Mouse (Mus musculus) cerebellum, adult (tissue): ENCODE results near the gene Clstn1.
A peak's percentile ranks its signal among the peaks of the same experiment; 100 is the strongest.

Experiments
- ATAC-seq: cut with Nextera tagmentation; 2 replicates; pipeline ENCODE4 v1.9.2; 2017; ENCODE audit warnings: mild to moderate bottlenecking, moderate library complexity, mixed read lengths; ENCODE audit not compliant: insufficient number of reproducible peaks, low FRiP score, low TSS enrichment

Clstn1 gene

DNA sequence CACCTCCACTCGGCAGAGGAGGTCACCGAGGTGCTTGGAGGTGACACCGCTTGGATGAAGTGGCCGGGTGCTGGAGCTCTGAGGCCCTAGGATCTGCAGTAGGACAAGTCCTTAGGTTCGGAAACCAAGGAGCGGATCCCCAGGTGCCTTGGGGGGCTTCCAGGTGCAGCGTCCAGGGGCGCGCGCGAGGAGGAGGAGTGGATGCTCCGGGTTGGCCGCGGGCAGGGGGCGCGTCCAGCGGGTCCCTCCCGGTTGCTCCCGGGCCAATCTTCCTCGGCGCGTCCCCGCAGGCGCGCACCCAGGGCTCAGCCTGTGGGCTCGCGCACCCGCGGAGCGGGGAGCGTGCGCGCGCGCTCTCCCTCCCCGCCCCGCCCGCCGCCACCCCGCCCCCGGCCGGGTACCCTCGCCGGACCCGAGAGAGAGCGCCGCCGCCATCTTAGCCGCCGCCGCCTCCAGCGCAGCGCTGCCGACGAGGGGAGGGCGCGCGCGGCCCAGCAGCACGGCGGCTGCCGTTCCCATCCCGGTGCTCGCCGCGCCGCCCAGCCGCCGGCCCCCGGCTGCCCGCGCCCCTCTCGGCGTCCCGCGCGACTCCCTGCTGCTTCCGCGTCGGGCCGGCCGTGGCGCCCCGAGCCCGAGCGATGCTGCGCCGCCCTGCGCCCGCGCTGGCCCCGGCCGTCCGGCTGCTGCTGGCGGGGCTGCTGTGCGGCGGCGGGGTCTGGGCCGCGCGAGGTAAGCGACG is at the start of gene Clstn1:
TSS of gene Clstn1 (plus strand) at position 425 of the 739 bp plus-strand sequence.
- ATAC-seq = peak; percentile 46; the same call in 1 of the 2 replicates

DNA sequence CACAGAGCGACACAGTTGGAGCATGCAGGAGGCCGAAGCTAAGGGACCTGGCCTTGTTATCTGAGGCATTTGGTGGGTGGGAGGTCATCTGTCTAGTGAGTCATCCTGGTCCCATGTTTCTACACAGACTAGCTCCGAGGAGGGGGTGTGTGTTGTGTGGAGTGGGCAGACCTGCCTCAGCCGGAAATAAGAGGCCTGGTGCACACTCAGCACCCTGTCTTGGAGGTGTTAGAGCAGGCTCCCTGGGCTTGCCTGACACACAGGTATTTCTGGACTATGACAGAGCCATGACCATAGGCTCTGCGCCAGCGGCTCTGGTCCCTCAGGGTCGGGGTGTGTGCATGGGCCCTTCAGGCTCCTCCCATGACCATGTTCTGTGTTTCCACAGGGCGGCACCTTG is 46.8 kb upstream of the Clstn1 start:
- no peak for ATAC-seq

DNA sequence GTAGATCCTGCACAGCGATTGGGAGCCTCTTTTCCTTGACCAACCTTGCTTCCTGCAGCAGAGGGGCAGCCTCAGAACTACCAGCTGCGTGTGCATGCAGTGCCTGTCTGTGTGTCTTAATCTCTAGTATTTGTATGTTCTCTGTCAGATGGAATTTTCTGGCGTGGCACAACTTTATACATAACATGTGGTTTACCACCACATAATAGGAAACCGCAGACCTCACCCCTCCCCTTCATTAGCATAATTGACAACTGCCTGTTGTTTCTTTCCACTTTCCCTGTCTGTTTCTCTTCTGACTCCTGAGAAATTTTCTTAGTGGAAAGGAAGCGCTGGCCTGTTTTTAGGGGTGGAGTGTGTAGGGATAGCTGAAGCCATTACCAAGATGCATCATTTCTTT is 44.3 kb upstream of the Clstn1 start:
- no peak for ATAC-seq

DNA sequence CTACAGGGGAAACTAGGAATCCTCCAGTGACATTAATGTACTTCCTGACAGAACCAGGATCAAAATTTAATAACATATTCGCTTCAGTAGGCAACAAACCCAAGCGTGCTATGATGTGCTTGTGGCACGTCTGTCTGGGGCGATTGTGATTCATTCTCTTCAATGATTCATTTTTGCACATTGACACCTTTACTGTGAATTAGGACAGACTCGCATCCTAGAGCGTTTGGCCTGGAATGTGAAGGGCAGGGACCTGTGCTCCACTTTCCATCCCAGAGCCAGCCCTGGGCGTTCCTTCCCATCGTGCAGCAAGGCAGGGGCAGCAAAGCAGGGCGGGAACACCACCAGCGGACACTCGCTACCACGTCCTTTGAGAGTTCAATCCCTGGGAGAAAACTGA is 43.8 kb upstream of the Clstn1 start:
- no peak for ATAC-seq

DNA sequence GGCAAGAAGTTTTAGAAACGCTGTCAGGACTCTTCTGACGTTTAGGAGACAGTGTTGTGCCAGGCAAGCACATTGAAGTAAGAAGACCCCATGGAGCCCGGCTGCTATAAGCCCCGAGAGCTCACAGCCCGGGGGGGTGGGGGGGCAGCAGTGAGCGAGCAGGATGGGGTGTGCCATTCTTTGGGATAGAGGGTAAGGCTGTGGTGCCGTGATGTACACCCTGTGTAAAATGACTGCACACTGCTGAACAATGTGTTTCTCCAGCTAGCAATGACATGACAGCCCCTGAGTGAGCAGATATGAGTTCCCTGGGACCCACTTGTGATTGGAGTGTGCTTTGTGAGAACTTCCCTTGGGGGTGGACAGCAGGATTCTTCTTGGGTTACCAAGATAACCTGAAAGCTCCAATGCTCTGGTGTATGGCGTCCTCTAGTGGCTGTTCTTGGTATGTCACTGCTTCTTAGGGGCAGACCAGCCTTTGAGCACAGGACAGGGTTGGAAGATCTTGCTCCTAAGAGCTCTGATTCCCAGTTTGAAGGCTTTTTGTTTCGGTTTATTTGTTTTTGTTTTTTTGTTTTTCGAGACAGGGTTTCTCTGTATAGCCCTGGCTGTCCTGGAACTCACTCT is 43.2 kb upstream of the Clstn1 start:
- no peak for ATAC-seq

- ATAC-seq = no peak
These were observed 41.4 kb upstream of the Clstn1 start for GRCm38 (mm10) chr4:149544892-149545291.

DNA sequence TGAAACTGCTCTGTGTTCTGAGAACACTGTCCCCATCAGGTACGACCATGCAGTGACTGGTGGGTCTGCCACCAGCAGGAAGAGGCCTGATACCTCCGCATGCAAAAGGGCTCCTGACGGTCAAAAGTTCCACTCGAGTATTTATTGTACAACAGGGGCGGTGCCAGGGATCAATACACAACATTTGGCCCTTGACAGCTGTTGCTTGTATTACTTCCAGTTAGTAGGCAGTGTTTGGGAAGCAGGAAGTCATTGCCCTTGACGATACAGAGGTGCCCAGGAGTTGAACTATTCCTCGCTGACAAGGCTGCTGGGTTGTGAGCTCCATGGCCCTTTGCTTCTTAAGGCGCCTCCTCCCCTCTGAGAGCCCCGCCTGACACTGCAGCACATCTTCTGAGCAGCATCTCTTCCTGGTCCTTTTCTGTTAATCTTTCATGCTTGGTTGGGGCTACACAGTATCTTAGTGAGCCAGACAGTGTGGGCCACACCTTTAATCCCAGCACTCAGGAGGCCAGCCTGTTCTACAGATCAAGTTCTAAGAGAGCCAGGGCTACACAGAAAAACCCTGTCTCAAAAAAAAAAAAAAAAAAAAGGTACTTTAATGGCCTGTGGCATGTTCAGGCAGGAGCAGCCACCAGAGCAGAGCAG is 39.3 kb upstream of the Clstn1 start:
- no peak for ATAC-seq

- no peak for ATAC-seq
These were observed 38.7 kb upstream of the Clstn1 start for GRCm38 (mm10) chr4:149547523-149547922.

DNA sequence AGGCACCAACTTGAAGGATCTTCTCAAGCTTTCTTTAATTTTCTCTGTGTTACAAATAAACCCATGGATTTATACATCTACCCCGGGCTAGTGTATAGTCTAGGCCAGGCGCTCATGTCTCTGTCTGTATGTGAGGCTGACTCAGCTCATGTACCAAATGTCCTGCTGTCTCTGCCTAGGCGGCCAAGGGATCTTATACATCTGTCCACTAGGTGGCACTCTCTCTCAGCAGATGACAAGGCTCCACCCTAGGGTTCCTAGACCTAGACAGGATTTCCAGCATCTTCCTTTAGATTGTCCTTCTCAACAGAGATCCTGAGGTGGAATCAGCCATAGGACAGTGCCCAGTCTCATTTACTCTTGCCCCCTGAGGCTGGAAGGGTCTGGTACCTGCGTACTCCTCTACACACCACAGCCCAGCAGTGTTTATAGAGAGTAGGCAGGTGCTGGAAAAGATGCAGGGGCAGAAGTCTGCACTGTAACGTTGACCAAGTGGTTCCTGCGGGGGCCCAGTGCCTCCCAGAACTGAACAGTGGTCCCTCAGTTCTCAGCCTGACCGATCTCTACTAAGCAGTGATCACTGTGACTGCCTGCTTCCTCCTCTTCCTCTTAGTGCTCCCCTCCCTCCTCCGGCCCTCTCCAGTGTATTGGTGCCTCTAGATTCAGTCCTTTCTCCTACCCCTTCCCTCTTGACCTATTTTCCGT is 36.9 kb upstream of the Clstn1 start:
- peak; percentile 80 for ATAC-seq

GRCm38 (mm10) chr4:149550866-149551265 is 35.4 kb upstream of the Clstn1 start:
- ATAC-seq = no peak

GRCm38 (mm10) chr4:149551696-149552095 is 34.6 kb upstream of the Clstn1 start:
- no peak for ATAC-seq

GRCm38 (mm10) chr4:149553834-149554233 is 32.4 kb upstream of the Clstn1 start:
- no peak for ATAC-seq

DNA sequence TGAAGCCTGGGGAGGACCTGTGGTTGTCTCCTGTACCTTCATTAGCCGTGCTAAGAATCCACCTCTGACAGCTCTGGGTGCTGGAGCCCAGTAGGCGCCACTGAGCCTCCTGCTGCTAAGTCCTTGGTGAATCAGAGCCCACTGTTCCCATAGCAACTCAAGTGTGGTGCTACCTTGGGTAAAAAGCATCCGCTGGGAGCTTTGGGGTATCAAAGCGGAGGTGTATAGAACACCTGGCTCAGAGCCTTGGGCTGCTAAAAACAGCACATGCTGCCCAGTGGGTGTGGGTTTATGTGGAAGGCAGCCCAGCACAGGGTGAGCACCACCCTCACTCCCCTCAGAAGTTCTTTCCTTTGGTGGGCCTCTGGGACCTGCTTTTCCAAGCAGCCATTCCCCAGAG is 30.2 kb upstream of the Clstn1 start:
- ATAC-seq = no peak

DNA sequence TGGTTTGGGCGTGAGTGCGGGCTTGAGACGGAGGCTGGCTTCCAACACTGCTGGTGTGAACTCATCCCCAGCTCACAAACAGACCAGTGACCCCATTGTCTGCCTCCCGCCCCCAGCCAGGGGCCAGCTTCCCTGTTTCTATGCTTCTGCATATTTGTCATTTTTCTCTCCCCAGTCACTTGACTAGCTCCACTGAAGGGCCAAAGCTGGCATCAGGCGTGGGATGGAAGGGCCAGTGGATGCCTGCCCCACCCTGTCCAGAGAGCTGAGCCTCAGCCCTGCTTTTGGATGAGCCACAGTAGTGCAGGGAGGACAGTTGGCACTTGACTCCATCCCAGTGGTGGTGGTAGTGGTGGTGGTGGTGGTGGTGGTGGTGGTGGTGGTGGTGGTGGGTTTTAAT is 28.4 kb upstream of the Clstn1 start:
- ATAC-seq = no peak

DNA sequence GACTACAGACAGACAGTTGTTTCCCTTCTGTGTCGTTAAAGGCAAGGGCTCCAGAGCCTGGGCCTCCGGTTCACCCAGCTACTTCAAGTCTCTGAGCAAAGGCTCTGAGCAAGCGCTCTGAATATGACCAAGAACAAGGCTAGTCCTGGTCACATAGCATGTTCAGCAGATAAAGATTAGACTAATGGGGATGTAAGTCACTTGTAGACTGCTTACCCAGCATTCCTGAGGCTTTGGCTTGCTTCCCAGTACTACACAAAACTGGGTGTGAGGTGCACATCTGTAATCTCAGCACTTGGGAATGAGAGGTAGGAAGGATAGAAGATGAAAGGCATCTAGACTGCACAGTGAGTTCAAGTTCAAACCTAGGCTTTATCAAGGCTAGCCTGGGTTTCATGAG is 27.9 kb upstream of the Clstn1 start:
- no peak for ATAC-seq

DNA sequence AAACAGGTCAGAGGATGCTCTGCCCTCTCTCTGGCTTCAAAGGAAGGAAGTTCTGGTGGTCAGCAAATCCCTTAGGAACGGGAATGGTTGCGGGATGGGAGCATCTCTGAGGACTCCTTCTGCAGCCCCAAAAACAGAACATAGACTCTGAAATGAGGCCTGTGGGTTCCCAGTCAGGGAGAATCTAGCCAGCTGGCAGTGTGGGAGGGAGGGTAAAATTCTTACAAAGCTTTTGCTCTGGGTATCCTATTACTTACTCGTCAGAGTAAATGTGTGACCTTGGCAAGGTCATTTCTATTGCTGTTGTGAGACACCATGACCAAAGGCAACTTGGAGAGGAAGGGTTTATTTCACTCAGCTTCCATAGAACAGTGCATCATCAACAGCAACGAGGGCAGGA is 24.9 kb upstream of the Clstn1 start:
- no peak for ATAC-seq

DNA sequence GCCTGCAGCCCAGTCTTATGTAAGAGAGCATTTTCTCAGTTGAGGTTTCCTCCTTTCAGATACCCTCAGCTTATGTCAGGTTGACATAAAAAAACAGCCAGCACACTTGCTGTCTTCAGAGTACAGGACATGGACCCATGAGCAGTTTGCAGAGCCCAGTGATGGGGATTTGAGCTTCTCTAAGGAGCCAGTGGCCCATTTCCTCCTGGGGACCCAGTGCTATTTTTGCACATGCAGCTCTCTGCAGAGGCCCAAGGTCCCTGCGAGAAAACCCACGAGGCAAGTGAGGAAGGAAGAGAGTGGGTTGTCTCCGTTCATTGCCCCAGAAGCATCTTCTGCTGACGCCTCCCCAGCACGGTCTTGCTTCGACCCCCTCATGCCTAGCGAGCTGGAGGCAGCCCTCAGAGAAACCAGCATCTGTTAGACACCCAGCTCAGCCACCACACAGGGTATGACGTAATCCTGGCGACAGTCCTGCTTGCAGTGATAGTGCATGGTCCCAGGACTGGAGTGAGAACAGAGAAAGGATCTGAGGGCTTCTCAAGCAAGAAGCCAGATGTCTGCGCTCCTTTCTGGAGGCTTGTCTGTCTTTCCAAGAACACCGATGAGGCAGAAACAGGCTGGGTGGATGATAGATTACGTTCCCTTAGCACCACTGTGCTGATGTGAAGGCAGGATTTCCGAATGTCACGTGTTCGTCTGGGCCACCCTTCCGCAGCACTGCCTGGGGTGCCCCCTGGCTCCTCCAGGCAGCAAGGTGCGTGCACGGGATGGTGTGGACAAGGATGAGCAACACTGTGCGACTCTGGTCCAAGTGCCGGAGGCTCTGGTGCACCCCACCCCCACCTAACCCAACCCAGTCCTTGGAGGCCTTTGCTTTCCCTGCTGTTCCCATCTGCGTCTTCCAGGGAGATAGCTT is 24.0 kb upstream of the Clstn1 start:
- peak; percentile 38; the same call in 1 of the 2 replicates for ATAC-seq

DNA sequence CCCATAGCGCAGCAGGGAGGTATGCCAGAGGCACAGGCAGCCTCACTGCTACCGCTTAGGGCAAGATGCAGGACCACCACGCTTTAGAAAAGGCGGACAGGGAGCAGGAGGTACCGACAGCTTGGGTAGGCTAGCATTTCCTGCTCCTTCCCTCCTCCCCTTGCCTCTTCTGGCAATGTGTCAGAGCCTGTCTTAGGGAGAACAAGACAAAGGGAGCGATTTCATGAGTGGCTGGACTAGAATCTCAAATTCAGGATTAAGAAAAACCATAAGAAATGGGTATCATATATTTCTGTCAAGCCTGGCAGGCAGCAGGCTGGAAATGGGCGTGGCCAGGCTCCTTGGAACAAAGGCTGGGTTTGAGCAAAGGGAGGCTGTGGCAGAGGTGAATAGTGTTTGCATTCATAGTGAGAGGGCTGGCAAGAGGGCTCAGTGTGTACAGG is 23.3 kb upstream of the Clstn1 start:
- ATAC-seq = 0 out of 2 replicates have a peak, but pooled peaks have one; percentile 42

- no peak for ATAC-seq
These were observed 22.3 kb upstream of the Clstn1 start for GRCm38 (mm10) chr4:149563941-149564361.
